In genomic region chr13:60182346-60182745, GRCm38 (mm10) we compare ENCODE assay signal across 23 mouse cellular contexts. TPM values are rescaled to one million over a fixed set of nuclear protein-coding genes. Genes with fewer than 3 reads are reported as not detected.
A peak's percentile ranks its signal among the peaks of the same experiment; 100 is the strongest.
DNase-seq lines count a peak whose midpoint lies in the region; ATAC-seq and TF ChIP-seq lines count a peak whose summit lies in the region.
"Had no signal": no experiment of that assay in that cellular context is flagged by ENCODE, and none has a peak within 500 bp of the region (broad histone marks: within the 10 kb centered on the region; RNA-seq: fewer than 3 reads in every experiment).

No protein-coding gene starts in this region.

- H3K9ac ChIP-seq in liver, postnatal 0 days (replicated peaks), result no peak overlapping the region
- H3K9ac ChIP-seq in liver, embryonic 12.5 days, result no peak overlapping the region
- no peak overlapping the region for H3K9ac ChIP-seq in liver, embryonic 13.5 days
- H3K9ac ChIP-seq in midbrain, embryonic 14.5 days (replicated peaks; ENCODE audit: low read length), result no peak overlapping the region
- H3K9ac ChIP-seq in hindbrain, embryonic 11.5 days (ENCODE audit: low read depth, low read length), result no peak overlapping the region
- H3K9ac ChIP-seq: embryonic facial prominence, embryonic 13.5 days; embryonic facial prominence, embryonic 15.5 days; forebrain, embryonic 13.5 days had no signal

- no peak overlapping the region for H3K4me3 ChIP-seq in liver, postnatal 0 days (ENCODE audit: low read depth, low read length)
- no peak overlapping the region for H3K4me3 ChIP-seq in liver, embryonic 12.5 days
- H3K4me3 ChIP-seq in liver, embryonic 13.5 days (replicated peaks), result no peak overlapping the region
- H3K4me3 ChIP-seq in midbrain, embryonic 14.5 days (replicated peaks; ENCODE audit: low read depth, low read length), result no peak overlapping the region
- no peak overlapping the region for H3K4me3 ChIP-seq in hindbrain, embryonic 11.5 days (ENCODE audit: low read depth, low read length)
- H3K4me3 ChIP-seq: embryonic facial prominence, embryonic 13.5 days; embryonic facial prominence, embryonic 15.5 days; erythroblast, embryonic 14.5 days; forebrain, embryonic 10.5 days; forebrain, embryonic 13.5 days had no signal

- H3K36me3 ChIP-seq in liver, postnatal 0 days (replicated peaks; ENCODE audit: insufficient read depth, low read length), result no peaks in the 10 kb centered on the region
- H3K36me3 ChIP-seq in liver, embryonic 12.5 days, result no peaks in the 10 kb centered on the region
- no peaks in the 10 kb centered on the region for H3K36me3 ChIP-seq in liver, embryonic 13.5 days
- no peaks in the 10 kb centered on the region for H3K36me3 ChIP-seq in midbrain, embryonic 14.5 days (ENCODE audit: control insufficient read depth, insufficient read depth, low read length)
- no peaks in the 10 kb centered on the region for H3K36me3 ChIP-seq in hindbrain, embryonic 11.5 days (ENCODE audit: control insufficient read depth, insufficient read depth, low read length)
- H3K36me3 ChIP-seq: embryonic facial prominence, embryonic 13.5 days; embryonic facial prominence, embryonic 15.5 days; forebrain, embryonic 10.5 days had no signal

- H3K27ac ChIP-seq in liver, postnatal 0 days (ENCODE audit: low read depth), result no peak overlapping the region
- no peak overlapping the region for H3K27ac ChIP-seq in liver, embryonic 12.5 days
- no peak overlapping the region for H3K27ac ChIP-seq in liver, embryonic 13.5 days
- H3K27ac ChIP-seq in midbrain, embryonic 14.5 days (replicated peaks; ENCODE audit: low read depth, low read length), result no peak overlapping the region
- H3K27ac ChIP-seq in hindbrain, embryonic 11.5 days (ENCODE audit: low read depth, low read length), result no peak overlapping the region
- H3K27ac ChIP-seq: embryonic facial prominence, embryonic 13.5 days; embryonic facial prominence, embryonic 15.5 days; forebrain, embryonic 10.5 days; forebrain, embryonic 13.5 days had no signal

- H3K9me3 ChIP-seq in liver, postnatal 0 days (ENCODE audit: low read length), result peaks cover 4% of the 10 kb centered on the region; the same call in 1 of the 2 replicates
- H3K9me3 ChIP-seq in liver, embryonic 12.5 days (replicated peaks), result no peaks in the 10 kb centered on the region
- no peaks in the 10 kb centered on the region for H3K9me3 ChIP-seq in liver, embryonic 13.5 days (replicated peaks)
- H3K9me3 ChIP-seq in midbrain, embryonic 14.5 days (ENCODE audit: control insufficient read depth, low read length), result no peaks in the 10 kb centered on the region
- no peaks in the 10 kb centered on the region for H3K9me3 ChIP-seq in hindbrain, embryonic 11.5 days (ENCODE audit: control insufficient read depth, low read length)
- H3K9me3 ChIP-seq: embryonic facial prominence, embryonic 15.5 days had no signal

- 43% methylated on average over 4 of the region's 4 CpGs for WGBS in liver, postnatal 0 days (ENCODE audit: insufficient replicate concordance)
- WGBS in liver, embryonic 12.5 days (ENCODE audit: insufficient replicate concordance), result 52% methylated on average over 4 of the region's 4 CpGs
- WGBS in liver, embryonic 13.5 days (ENCODE audit: insufficient replicate concordance), result 51% methylated on average over 4 of the region's 4 CpGs
- WGBS in midbrain, embryonic 14.5 days, result 72% methylated on average over 4 of the region's 4 CpGs
- WGBS in hindbrain, embryonic 11.5 days, result 52% methylated on average over 4 of the region's 4 CpGs

- ATAC-seq in liver, postnatal 0 days, result no peak
- peak; percentile 59; the same call in 1 of the 2 replicates for ATAC-seq in liver, embryonic 12.5 days
- ATAC-seq in liver, embryonic 13.5 days (ENCODE audit: low read depth), result peak; percentile 39; the same call in 1 of the 2 replicates
- no peak for ATAC-seq in midbrain, embryonic 14.5 days (ENCODE audit: low FRiP score, low TSS enrichment)
- no peak for ATAC-seq in hindbrain, embryonic 11.5 days (ENCODE audit: low FRiP score)
- ATAC-seq: forebrain, embryonic 13.5 days; forebrain, embryonic 16.5 days had no signal

- TF ChIP-seq EP300 in liver, postnatal 0 days (IDR thresholded peaks at IDR 0.05; ENCODE audit: low read depth), result no peak

- TF ChIP-seq CTCF in liver, postnatal 0 days (IDR thresholded peaks at IDR 0.05; ENCODE audit: low read depth), result no peak

- H3K27me3 ChIP-seq in liver, postnatal 0 days (ENCODE audit: insufficient read depth, low read length), result peaks cover 12% of the 10 kb centered on the region
- H3K27me3 ChIP-seq in liver, embryonic 12.5 days (replicated peaks), result peaks cover 21% of the 10 kb centered on the region
- H3K27me3 ChIP-seq in liver, embryonic 13.5 days, result peaks cover 19% of the 10 kb centered on the region
- H3K27me3 ChIP-seq in midbrain, embryonic 14.5 days (ENCODE audit: control insufficient read depth, insufficient read depth, low read length), result no peaks in the 10 kb centered on the region
- no peaks in the 10 kb centered on the region for H3K27me3 ChIP-seq in hindbrain, embryonic 11.5 days (ENCODE audit: control insufficient read depth, insufficient read depth, low read length)
- H3K27me3 ChIP-seq: embryonic facial prominence, embryonic 13.5 days; embryonic facial prominence, embryonic 15.5 days; forebrain, embryonic 13.5 days had no signal

- peak; percentile 31 for DNase-seq in liver
- DNase-seq in liver, postnatal 0 days, result no peak
- no peak for DNase-seq in liver, embryonic 13.5 days
- DNase-seq in yolk sac, embryonic 10.5 days (ENCODE audit: low spot score), result peak; percentile 10
- no peak for DNase-seq in midbrain, embryonic 14.5 days
- no peak for DNase-seq in hindbrain, embryonic 11.5 days (ENCODE audit: low spot score)
- DNase-seq: adrenal gland, adult 2 months; adrenal gland, postnatal 10 days; adrenal gland, postnatal 25 days; cerebellum, adult 11 months; cerebellum, adult 18-20 months; cerebellum, adult 8-10 months; cerebellum, adult 9-11 months; cerebellum, postnatal 14 days; cerebellum, postnatal 36 days; embryo, embryonic 11 days had no signal

- H3K4me2 ChIP-seq in liver, postnatal 0 days (ENCODE audit: low read depth, low read length), result no peak overlapping the region
- no peak overlapping the region for H3K4me2 ChIP-seq in liver, embryonic 12.5 days
- H3K4me2 ChIP-seq in liver, embryonic 13.5 days, result no peak overlapping the region
- no peak overlapping the region for H3K4me2 ChIP-seq in midbrain, embryonic 14.5 days (ENCODE audit: low read length)
- no peak overlapping the region for H3K4me2 ChIP-seq in hindbrain, embryonic 11.5 days (replicated peaks; ENCODE audit: low read depth, low read length)
- H3K4me2 ChIP-seq: embryonic facial prominence, embryonic 13.5 days; embryonic facial prominence, embryonic 15.5 days; forebrain, embryonic 13.5 days had no signal

- no peaks in the 10 kb centered on the region for H3K4me1 ChIP-seq in liver, postnatal 0 days (ENCODE audit: insufficient read depth)
- H3K4me1 ChIP-seq in liver, embryonic 12.5 days, result 0 out of 2 replicates have a peak, but pooled peaks cover 3% of the 10 kb centered on the region
- no peaks in the 10 kb centered on the region; the same call in 1 of the 2 replicates for H3K4me1 ChIP-seq in liver, embryonic 13.5 days (replicated peaks)
- H3K4me1 ChIP-seq in midbrain, embryonic 14.5 days (ENCODE audit: control insufficient read depth, insufficient read depth, low read length), result 0 out of 2 replicates have a peak, but pooled peaks cover 3% of the 10 kb centered on the region
- H3K4me1 ChIP-seq in hindbrain, embryonic 11.5 days (replicated peaks; ENCODE audit: control insufficient read depth, insufficient read depth, low read length), result no peaks in the 10 kb centered on the region

RNA-seq across cellular contexts. Expression of gene Gas1, which starts 5.2 kb away (rescaled TPM):
- 3.1 and 4.0 TPM in 2 replicates for polyA plus RNA-seq in liver, postnatal 0 days (2015; fragmentation: Nextera tagmentation; extraction: Ambion mirVana)
- polyA plus RNA-seq in liver, embryonic 12.5 days (2016; fragmentation: Nextera tagmentation; extraction: Ambion mirVana), result 11.9 and 16.3 TPM in 2 replicates
- polyA plus RNA-seq in liver, embryonic 13.5 days (2015; fragmentation: Nextera tagmentation; extraction: Ambion mirVana), result 2.8 and 4.1 TPM in 2 replicates
- 13.8 and 24.2 TPM in 2 replicates for polyA plus RNA-seq in midbrain, embryonic 14.5 days (2014; fragmentation: Nextera tagmentation; extraction: Ambion mirVana)
- polyA plus RNA-seq in hindbrain, embryonic 11.5 days (2014; fragmentation: Nextera tagmentation; extraction: Ambion mirVana), result 106 and 124 TPM in 2 replicates
- polyA plus RNA-seq: erythroblast, embryonic 14.5 days had no signal

Comparison
In these comparisons a context has a peak if more than half of its experiments do, and no peak if none do; other contexts are left out.
1. DNase-seq: peak in liver (single experiment) and yolk sac, embryonic 10.5 days (single experiment); none in liver, postnatal 0 days (single experiment), liver, embryonic 13.5 days (single experiment), midbrain, embryonic 14.5 days (single experiment) and hindbrain, embryonic 11.5 days (single experiment).
2. ATAC-seq: peak in liver, embryonic 12.5 days (single experiment) and liver, embryonic 13.5 days (single experiment); none in liver, postnatal 0 days (single experiment), midbrain, embryonic 14.5 days (single experiment) and hindbrain, embryonic 11.5 days (single experiment).